Mouse (Mus musculus) testis, adult 2 months (tissue): ENCODE data around the gene Tuba4a. TPM values are rescaled to one million over a fixed set of nuclear protein-coding genes. Genes with fewer than 3 reads are reported as not detected.
A peak's percentile ranks its signal among the peaks of the same experiment; 100 is the strongest.

Experiments
- H3K27ac ChIP-seq: fragments of 200-500 bp; 2 replicates; pipeline ENCODE4 v1.5.1; 2012; ENCODE audit warnings: low read depth, low read length; ENCODE audit not compliant: control insufficient read depth, insufficient read depth
- H3K27me3 ChIP-seq: fragments of 200-500 bp; 2 replicates; pipeline ENCODE4 v1.6.1; 2012; ENCODE audit warnings: mild to moderate bottlenecking, low read length, moderate library complexity; ENCODE audit not compliant: control insufficient read depth, insufficient read depth
- H3K36me3 ChIP-seq: fragments of 200-500 bp; 2 replicates; pipeline ENCODE4 v1.6.1; 2012; ENCODE audit warnings: mild to moderate bottlenecking, low read length; ENCODE audit not compliant: control insufficient read depth, insufficient read depth
- H3K4me1 ChIP-seq: fragments of 200-500 bp; 2 replicates; pipeline ENCODE4 v1.6.1; 2012; ENCODE audit warnings: low read length; ENCODE audit not compliant: control insufficient read depth, insufficient read depth
- H3K4me3 ChIP-seq: fragments of 200-500 bp; 2 replicates; pipeline ENCODE4 v1.5.1; 2012; ENCODE audit warnings: low read depth, mild to moderate bottlenecking, low read length, moderate library complexity, mixed read lengths; ENCODE audit not compliant: control insufficient read depth
- CTCF ChIP-seq: fragments of 200-500 bp; IDR thresholded peaks from 2 replicates; pipeline ENCODE4 v1.5.1; 2012; ENCODE audit warnings: low read depth, mild to moderate bottlenecking, inconsistent platforms, low read length, moderate library complexity; ENCODE audit not compliant: control insufficient read depth, insufficient read depth, insufficient replicate concordance
- POLR2A ChIP-seq: fragments of 200-500 bp; IDR thresholded peaks from 2 replicates; pipeline ENCODE4 v1.6.1; 2012; ENCODE audit warnings: low read depth, mild to moderate bottlenecking, inconsistent platforms, low read length, moderate library complexity; ENCODE audit not compliant: control insufficient read depth
- polyA plus RNA-seq: library from polyadenylated mRNA; depleted of rRNA; stranded (reverse); fragments of >200 nt; gene quantifications from 2 replicates; pipeline ENCODE4 v1.2.3, GENCODE M21; 2012

The Tuba4a gene
- polyA plus RNA-seq, 1 experiment = 204 TPM

DNA sequence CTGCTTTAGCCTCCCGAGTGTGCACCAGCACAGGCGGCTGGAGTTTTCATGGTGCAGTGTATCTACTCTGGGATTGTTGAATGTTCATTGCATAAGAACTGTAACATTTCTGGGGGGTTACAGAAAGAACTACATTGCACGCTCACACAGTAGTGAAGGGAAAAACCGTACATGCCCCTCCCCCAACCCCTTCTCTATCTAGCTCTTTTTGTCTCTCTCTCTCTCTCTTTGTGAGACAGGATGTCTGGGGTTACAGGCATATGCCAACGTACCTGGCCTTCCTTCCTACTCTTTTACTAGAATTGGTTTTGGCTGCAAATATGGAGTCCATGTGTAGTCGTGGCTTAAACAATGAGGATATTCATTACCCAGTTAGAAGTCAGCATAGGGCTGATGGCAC is 3.3 kb upstream of the Tuba4a start:
- H3K27me3 ChIP-seq = peaks cover 4% of the 10 kb centered on the region
- no peak for TF ChIP-seq POLR2A
- no peak for TF ChIP-seq CTCF

GRCm38 (mm10) chr1:75221538-75221937 is 1.9 kb upstream of the Tuba4a start:
- H3K4me3 ChIP-seq = no peak overlapping the region
- H3K27me3 ChIP-seq = peaks cover 4% of the 10 kb centered on the region
- no peak for TF ChIP-seq CTCF
- TF ChIP-seq POLR2A = no peak
- H3K4me1 ChIP-seq = peaks cover 18% of the 10 kb centered on the region
- H3K36me3 ChIP-seq = no peaks in the 10 kb centered on the region
- no peak overlapping the region for H3K27ac ChIP-seq

More for the DNA sequence above, 3.3 kb upstream of the Tuba4a start:
- H3K27ac ChIP-seq = no peak overlapping the region
- no peaks in the 10 kb centered on the region for H3K36me3 ChIP-seq
- H3K4me1 ChIP-seq = peaks cover 16% of the 10 kb centered on the region
- no peak overlapping the region for H3K4me3 ChIP-seq

- H3K27ac ChIP-seq = no peak overlapping the region
Measured at GRCm38 (mm10) chr1:75219078-75219477, 587 bp downstream of the Tuba4a start.

GRCm38 (mm10) chr1:75218227-75219001 is 1.3 kb downstream of the Tuba4a start:
- Histone ChIP-seq H3K4me1 (peaks cover 18% of the 10 kb centered on the region), H3K36me3 (no peaks in the 10 kb centered on the region), H3K4me3 (peak overlapping the region; percentile 82), H3K27ac (no peak overlapping the region), H3K27me3 (peaks cover 4% of the 10 kb centered on the region)
- TF ChIP-seq CTCF (no peak), POLR2A (no peak)

More at GRCm38 (mm10) chr1:75219078-75219477, 587 bp downstream of the Tuba4a start:
- peaks cover 4% of the 10 kb centered on the region for H3K27me3 ChIP-seq
- H3K4me1 ChIP-seq = peaks cover 18% of the 10 kb centered on the region
- no peaks in the 10 kb centered on the region for H3K36me3 ChIP-seq
- peak overlapping the region; percentile 82 for H3K4me3 ChIP-seq
- TF ChIP-seq POLR2A (peak; percentile 63; the same call in 1 of the 2 replicates), CTCF (no peak)

- peak overlapping the region; percentile 82 for H3K4me3 ChIP-seq
- peaks cover 18% of the 10 kb centered on the region for H3K4me1 ChIP-seq
- no peak overlapping the region for H3K27ac ChIP-seq
- no peaks in the 10 kb centered on the region for H3K36me3 ChIP-seq
- peaks cover 4% of the 10 kb centered on the region for H3K27me3 ChIP-seq
- TF ChIP-seq CTCF (no peak), POLR2A (no peak)
Measured at GRCm38 (mm10) chr1:75217893-75218226, 1.8 kb downstream of the Tuba4a start.

- no peaks in the 10 kb centered on the region; the same call in 1 of the 2 replicates for H3K36me3 ChIP-seq
- H3K27me3 ChIP-seq = peaks cover 4% of the 10 kb centered on the region
- H3K27ac ChIP-seq = no peak overlapping the region
- H3K4me1 ChIP-seq = peaks cover 19% of the 10 kb centered on the region
- TF ChIP-seq CTCF (no peak), POLR2A (no peak)
- H3K4me3 ChIP-seq = peak overlapping the region; percentile 82
Measured at GRCm38 (mm10) chr1:75216797-75217585, 2.7 kb downstream of the Tuba4a start.

GRCm38 (mm10) chr1:75215785-75216184 is 3.9 kb downstream of the Tuba4a start:
- H3K27me3 ChIP-seq = peaks cover 4% of the 10 kb centered on the region
- H3K27ac ChIP-seq = no peak overlapping the region
- H3K4me3 ChIP-seq = no peak overlapping the region
- TF ChIP-seq CTCF = no peak
- TF ChIP-seq POLR2A = no peak
- H3K36me3 ChIP-seq = no peaks in the 10 kb centered on the region; the same call in 1 of the 2 replicates
- H3K4me1 ChIP-seq = peaks cover 23% of the 10 kb centered on the region
